Mouse (Mus musculus) hindbrain, embryonic 13.5 days (tissue): ENCODE measurements around the gene Pon2. TPM values are rescaled to one million over a fixed set of nuclear protein-coding genes. Genes with fewer than 3 reads are reported as not detected.

Experiments
- ATAC-seq: fragments of 200-750 bp; cut with Nextera tagmentation; 2 replicates; pipeline ENCODE4 v1.8.0; 2017; ENCODE audit warnings: moderate TSS enrichment; ENCODE audit not compliant: low FRiP score
- H3K27ac ChIP-seq: fragments of 300-500 bp; sonication (generic); 2 replicates; pipeline ENCODE4 v1.5.1; 2015; ENCODE audit warnings: inconsistent platforms, mild to moderate bottlenecking, moderate library complexity
- H3K27me3 ChIP-seq: fragments of 300-500 bp; sonication (generic); 2 replicates; pipeline ENCODE4 v1.6.1; 2015; ENCODE audit warnings: mild to moderate bottlenecking, inconsistent platforms
- H3K36me3 ChIP-seq: fragments of 300-500 bp; sonication (generic); 2 replicates; pipeline ENCODE4 v1.6.1; 2015; ENCODE audit warnings: mild to moderate bottlenecking, inconsistent platforms
- H3K4me1 ChIP-seq: fragments of 300-500 bp; sonication (generic); replicated peaks from 2 replicates; pipeline ENCODE4 v1.6.1; 2015; ENCODE audit warnings: inconsistent platforms
- H3K4me2 ChIP-seq: fragments of 300-500 bp; sonication (generic); 2 replicates; pipeline ENCODE4 v1.6.1; 2015; ENCODE audit warnings: inconsistent platforms, mild to moderate bottlenecking, moderate library complexity
- H3K4me3 ChIP-seq: fragments of 300-500 bp; sonication (generic); 2 replicates; pipeline ENCODE4 v1.5.1; 2015; ENCODE audit warnings: mild to moderate bottlenecking, inconsistent platforms
- H3K9ac ChIP-seq: fragments of 300-500 bp; sonication (generic); 2 replicates; pipeline ENCODE4 v1.6.1; 2015; ENCODE audit warnings: mild to moderate bottlenecking, inconsistent platforms
- H3K9me3 ChIP-seq: fragments of 300-500 bp; sonication (generic); 2 replicates; pipeline ENCODE4 v1.6.1; 2016; ENCODE audit warnings: inconsistent platforms
- WGBS: fragments of 180-500 bp; shearing (Covaris S2); methylation state at CpG from one replicate; pipeline ENCODE4 v1.1.7; 2015; 5-methylcytosine and 5-hydroxymethylcytosine counted together
- polyA plus RNA-seq: library from polyadenylated mRNA; unstranded; fragments of >200 nt; fragmentation: Nextera tagmentation; extraction: Ambion mirVana; gene quantifications from 2 replicates; pipeline ENCODE4 v1.2.1, GENCODE M21; 2015

The Pon2 gene
- polyA plus RNA-seq, 1 experiment from 2014 or later: 33.2 TPM

- no peak overlapping the region for H3K4me2 ChIP-seq
- no peak overlapping the region for H3K4me3 ChIP-seq
- H3K27me3 ChIP-seq: no peaks in the 10 kb centered on the region
- H3K9me3 ChIP-seq: no peaks in the 10 kb centered on the region
- no peaks in the 10 kb centered on the region for H3K36me3 ChIP-seq
- H3K9ac ChIP-seq: no peak overlapping the region
- WGBS: 37% methylated on average over 7 of the region's 7 CpGs
- H3K4me1 ChIP-seq: peaks cover 18% of the 10 kb centered on the region
- H3K27ac ChIP-seq: peak overlapping the region; percentile 55
- ATAC-seq: no peak; the same call in 1 of the 2 replicates
Observed at GRCm38 (mm10) chr6:5282418-5282817, 15.8 kb downstream of the Pon2 start.

GRCm38 (mm10) chr6:5280576-5281305 lies 17.5 kb downstream of the Pon2 start:
- 57% methylated on average over 6 of the region's 6 CpGs for WGBS
- Histone ChIP-seq H3K4me3 (no peak overlapping the region), H3K36me3 (no peaks in the 10 kb centered on the region)

GRCm38 (mm10) chr6:5277972-5278371 lies 20.3 kb downstream of the Pon2 start:
- no peaks in the 10 kb centered on the region for H3K27me3 ChIP-seq
- 48% methylated on average over 5 of the region's 5 CpGs for WGBS
- peaks cover 18% of the 10 kb centered on the region for H3K4me1 ChIP-seq
- H3K27ac ChIP-seq: no peak overlapping the region
- H3K4me2 ChIP-seq: no peak overlapping the region
- ATAC-seq: no peak
- no peaks in the 10 kb centered on the region for H3K9me3 ChIP-seq
- H3K36me3 ChIP-seq: no peaks in the 10 kb centered on the region
- no peak overlapping the region for H3K9ac ChIP-seq
- no peak overlapping the region for H3K4me3 ChIP-seq

More at GRCm38 (mm10) chr6:5280576-5281305, 17.5 kb downstream of the Pon2 start:
- Histone ChIP-seq H3K9ac (no peak overlapping the region), H3K9me3 (no peaks in the 10 kb centered on the region), H3K4me1 (peaks cover 18% of the 10 kb centered on the region), H3K4me2 (no peak overlapping the region), H3K27me3 (no peaks in the 10 kb centered on the region), H3K27ac (no peak overlapping the region)
- no peak for ATAC-seq

GRCm38 (mm10) chr6:5269641-5270040 lies 28.6 kb downstream of the Pon2 start:
- 0 out of 2 replicates have a peak overlapping the region, but pooled peaks have one; percentile 23 for H3K27ac ChIP-seq
- no peak for ATAC-seq
- peaks cover 2% of the 10 kb centered on the region; the same call in 1 of the 2 replicates for H3K36me3 ChIP-seq
- no peaks in the 10 kb centered on the region for H3K27me3 ChIP-seq
- H3K4me1 ChIP-seq: no peaks in the 10 kb centered on the region; the same call in 1 of the 2 replicates
- H3K9me3 ChIP-seq: no peaks in the 10 kb centered on the region
- H3K4me2 ChIP-seq: no peak overlapping the region
- H3K9ac ChIP-seq: no peak overlapping the region
- no peak overlapping the region for H3K4me3 ChIP-seq
- WGBS: 71% methylated on average over 6 of the region's 6 CpGs

- Histone ChIP-seq H3K27me3 (no peaks in the 10 kb centered on the region), H3K4me2 (no peak overlapping the region), H3K9ac (no peak overlapping the region), H3K4me3 (no peak overlapping the region), H3K4me1 (no peaks in the 10 kb centered on the region), H3K27ac (no peak overlapping the region), H3K36me3 (no peaks in the 10 kb centered on the region), H3K9me3 (no peaks in the 10 kb centered on the region)
- ATAC-seq: no peak
- WGBS: 72% methylated on average over 8 of the region's 8 CpGs
Observed at GRCm38 (mm10) chr6:5264793-5265192, 33.5 kb downstream of the Pon2 start.

GRCm38 (mm10) chr6:5263250-5263999 lies 34.8 kb downstream of the Pon2 start:
- Histone ChIP-seq H3K27me3 (no peaks in the 10 kb centered on the region), H3K36me3 (no peaks in the 10 kb centered on the region), H3K9me3 (no peaks in the 10 kb centered on the region), H3K4me2 (no peak overlapping the region), H3K9ac (no peak overlapping the region), H3K27ac (no peak overlapping the region), H3K4me3 (no peak overlapping the region), H3K4me1 (no peaks in the 10 kb centered on the region)
- WGBS: 80% methylated on average over 8 of the region's 8 CpGs
- ATAC-seq: no peak

GRCm38 (mm10) chr6:5262322-5263249 lies 35.7 kb downstream of the Pon2 start:
- Histone ChIP-seq H3K9ac (no peak overlapping the region), H3K27ac (no peak overlapping the region), H3K4me2 (no peak overlapping the region), H3K36me3 (no peaks in the 10 kb centered on the region), H3K9me3 (no peaks in the 10 kb centered on the region), H3K4me1 (no peaks in the 10 kb centered on the region), H3K4me3 (no peak overlapping the region), H3K27me3 (no peaks in the 10 kb centered on the region)
- ATAC-seq: no peak
- WGBS: 89% methylated on average over 9 of the region's 10 CpGs

- no peak for ATAC-seq
- Histone ChIP-seq H3K9me3 (no peaks in the 10 kb centered on the region), H3K36me3 (no peaks in the 10 kb centered on the region), H3K27me3 (no peaks in the 10 kb centered on the region), H3K4me1 (peaks cover 8% of the 10 kb centered on the region), H3K4me3 (peak within 1 kb of the TSS; percentile 25), H3K9ac (peak within 1 kb of the TSS; percentile 51; the same call in 1 of the 2 replicates), H3K4me2 (peak within 1 kb of the TSS; percentile 43), H3K27ac (no peak within 1 kb of the TSS)
- 13% methylated on average over 16 of the region's 16 CpGs for WGBS
Observed at GRCm38 (mm10) chr6:5255722-5256451, 42.4 kb downstream of the Pon2 start, which contains the start of gene Pon3. Pon3 (minus strand) TSS chr6:5256286.

GRCm38 (mm10) chr6:5255291-5255690 lies 43.0 kb downstream of the Pon2 start:
- Histone ChIP-seq H3K36me3 (no peaks in the 10 kb centered on the region), H3K4me1 (peaks cover 8% of the 10 kb centered on the region), H3K9me3 (no peaks in the 10 kb centered on the region), H3K27ac (no peak overlapping the region), H3K27me3 (no peaks in the 10 kb centered on the region), H3K4me3 (no peak overlapping the region; the same call in 1 of the 2 replicates), H3K9ac (no peak overlapping the region), H3K4me2 (peak overlapping the region; percentile 43; the same call in 1 of the 2 replicates)
- ATAC-seq: no peak
- 72% methylated on average over 6 of the region's 6 CpGs for WGBS

GRCm38 (mm10) chr6:5254869-5255268 lies 43.4 kb downstream of the Pon2 start:
- Histone ChIP-seq H3K4me1 (peaks cover 8% of the 10 kb centered on the region), H3K36me3 (no peaks in the 10 kb centered on the region), H3K4me3 (no peak overlapping the region), H3K27ac (no peak overlapping the region), H3K4me2 (no peak overlapping the region), H3K9me3 (no peaks in the 10 kb centered on the region), H3K9ac (no peak overlapping the region), H3K27me3 (no peaks in the 10 kb centered on the region)
- 93% methylated on average over 2 of the region's 2 CpGs for WGBS
- ATAC-seq: no peak

GRCm38 (mm10) chr6:5245926-5246325 lies 52.3 kb downstream of the Pon2 start:
- no peaks in the 10 kb centered on the region for H3K36me3 ChIP-seq
- H3K4me1 ChIP-seq: no peaks in the 10 kb centered on the region
- H3K9me3 ChIP-seq: no peaks in the 10 kb centered on the region
- no peak for ATAC-seq
- H3K4me3 ChIP-seq: no peak overlapping the region
- H3K9ac ChIP-seq: no peak overlapping the region
- no peaks in the 10 kb centered on the region for H3K27me3 ChIP-seq
- no peak overlapping the region for H3K4me2 ChIP-seq
- 92% methylated on average over 6 of the region's 6 CpGs for WGBS
- no peak overlapping the region for H3K27ac ChIP-seq
